Mouse (Mus musculus) ES-E14 (cell line): ENCODE results near the gene Bach1.

ENCODE experiments used
- HCFC1 ChIP-seq: IDR thresholded peaks from 2 replicates; pipeline ENCODE4 v1.6.1; 2012; ENCODE audit warnings: low read length, inconsistent platforms, borderline replicate concordance; ENCODE audit not compliant: insufficient read depth
- ZNF384 ChIP-seq: IDR thresholded peaks from 2 replicates; pipeline ENCODE4 v1.6.1; 2012; ENCODE audit warnings: low read depth, low read length, inconsistent platforms

GRCm38 (mm10) chr16:87656771-87657170, 42.0 kb upstream of the Bach1 start:
- TF ChIP-seq ZNF384 (no peak), HCFC1 (no peak)
